Mouse (Mus musculus) liver, embryonic 14.5 days (tissue): ENCODE results near the gene Sap30.

ENCODE experiments used
- CTCF ChIP-seq: IDR thresholded peaks from 2 replicates; pipeline ENCODE4 v1.5.1; 2016; ENCODE audit warnings: antibody characterized with exemption, low read depth, control low read depth
- EP300 ChIP-seq: IDR thresholded peaks from 2 replicates; pipeline ENCODE4 v1.6.1; 2016; ENCODE audit warnings: antibody characterized with exemption, low read depth

DNA sequence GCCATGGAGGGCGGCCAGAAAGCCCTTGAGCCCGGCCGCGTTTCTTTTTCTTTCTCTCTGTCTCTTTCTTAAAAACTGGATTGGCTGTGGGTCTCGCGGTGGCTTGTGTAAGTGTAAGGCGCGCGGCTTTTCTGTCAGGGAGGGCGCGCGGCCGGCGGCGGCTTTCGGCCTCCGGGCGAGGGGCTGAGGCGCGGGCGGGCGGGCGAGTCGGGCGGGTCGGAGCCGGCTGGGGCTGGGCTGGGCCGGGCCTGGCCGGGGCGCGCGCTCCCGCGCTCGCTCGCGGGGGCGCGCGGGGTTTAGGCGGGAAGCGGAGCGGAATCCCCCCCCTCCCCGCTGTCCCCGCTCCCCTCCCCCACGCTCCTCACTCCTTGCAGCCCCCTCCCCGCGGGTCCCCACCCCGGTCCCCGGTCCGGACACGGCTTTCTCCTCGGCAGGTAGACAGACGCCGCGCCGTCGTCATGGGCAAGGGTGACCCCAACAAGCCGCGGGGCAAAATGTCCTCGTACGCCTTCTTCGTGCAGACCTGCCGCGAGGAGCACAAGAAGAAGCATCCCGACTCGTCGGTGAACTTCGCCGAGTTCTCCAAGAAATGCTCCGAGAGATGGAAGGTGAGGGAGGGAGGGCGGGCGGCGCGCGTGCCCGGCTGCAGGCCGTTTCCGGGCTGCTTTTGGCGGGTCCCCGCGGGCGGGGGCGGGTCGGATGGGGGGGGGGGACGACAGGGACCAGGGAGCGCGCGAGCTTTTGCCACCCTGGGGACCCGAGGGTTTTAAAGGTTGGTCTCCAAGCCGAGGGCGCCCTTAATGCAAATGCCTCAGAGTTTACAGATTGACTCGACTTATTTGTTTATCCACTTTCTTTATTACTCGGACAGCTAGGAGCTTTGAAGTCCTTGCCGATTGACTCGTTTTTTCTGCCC is 24.7 kb upstream of the Sap30 start:
- TF ChIP-seq CTCF (no peak), EP300 (no peak)
